Mouse (Mus musculus): ENCODE measurements around the gene Jph4.

Jph4 gene

GRCm38 (mm10) chr14:55063117-55063516 is 53.6 kb downstream of the Jph4 start:
- DNase-seq: no peak

- no peak for DNase-seq
Measured at GRCm38 (mm10) chr14:55062626-55063025, 54.1 kb downstream of the Jph4 start.

GRCm38 (mm10) chr14:55061845-55062244 is 54.9 kb downstream of the Jph4 start:
- DNase-seq: no peak

GRCm38 (mm10) chr14:55059931-55060330 is 56.8 kb downstream of the Jph4 start:
- peak; percentile 42 for DNase-seq

GRCm38 (mm10) chr14:55059009-55059408 is 57.7 kb downstream of the Jph4 start:
- DNase-seq: no peak
